Mouse (Mus musculus) granulocyte monocyte progenitor cell, adult 5-6 weeks (primary cell): Measurements from ENCODE around the gene Znrf4. TPM values are rescaled to one million over a fixed set of nuclear protein-coding genes. Genes with fewer than 3 reads are reported as not detected.
A peak's percentile ranks its signal among the peaks of the same experiment; 100 is the strongest.

Experiments
- ATAC-seq: replicated peaks from 2 replicates; pipeline ENCODE4 v1.8.0; 2016; ENCODE audit warnings: mild to moderate bottlenecking, moderate TSS enrichment, inconsistent platforms; ENCODE audit not compliant: poor library complexity, severe bottlenecking
- total RNA-seq, 2 experiments: library from RNA; stranded (forward) in 1 of 2; stranded (reverse) in 1 of 2; fragments of 200-712, 200-1000 nt in 1 of 2; fragments of >200 nt in 1 of 2; fragmentation: Nextera tagmentation in 1 of 2; gene quantifications; 2 replicates each; pipeline ENCODE4 v1.2.3; 2014 to 2017

Znrf4 gene
- total RNA-seq (2014; fragmentation: Nextera tagmentation) (not detected in 2 replicates), total RNA-seq (2017) (not detected in 2 replicates)

DNA sequence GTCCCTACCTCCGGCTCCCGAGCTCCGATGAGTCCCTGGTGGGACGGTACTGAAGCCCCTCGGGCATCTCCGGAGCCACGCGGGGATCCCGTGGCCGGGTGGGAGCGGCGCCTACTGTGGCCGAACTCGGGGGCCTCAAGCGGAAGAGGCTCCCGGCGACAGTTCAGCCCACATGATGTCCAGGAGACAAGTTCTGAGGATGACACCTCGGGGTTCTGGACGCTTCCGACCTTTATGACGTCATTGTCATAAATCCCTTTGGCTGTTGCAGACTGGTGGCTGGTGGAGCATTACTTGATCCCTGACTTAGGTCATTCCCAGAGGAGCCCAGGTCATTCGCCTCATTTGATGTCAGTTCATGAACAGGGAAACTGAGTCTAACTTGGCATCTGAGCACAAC lies at the start of gene Znrf4:
Gene Znrf4 (minus strand): TSS at position 122 of the 400 bp plus-strand sequence.
- ATAC-seq: no peak

DNA sequence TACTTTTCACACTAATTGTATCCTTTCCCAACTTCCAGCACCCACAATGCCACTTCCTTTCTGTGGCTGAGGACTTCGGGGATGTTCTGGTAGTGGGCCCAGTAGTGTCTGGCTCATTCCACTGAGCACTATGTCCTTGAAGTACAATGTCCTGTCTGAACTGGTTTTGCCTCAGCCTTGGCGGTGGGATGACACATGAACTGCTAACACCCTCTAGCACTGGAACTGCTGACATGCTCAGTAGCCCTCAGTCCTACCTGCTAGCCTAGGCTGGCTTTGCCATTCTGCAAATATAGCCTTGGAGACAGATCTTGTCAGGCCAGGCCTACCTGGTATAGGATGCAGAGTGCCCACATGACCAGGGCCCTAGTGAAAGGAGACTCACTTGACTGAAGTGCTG lies 49.6 kb upstream of the Znrf4 start:
- no peak for ATAC-seq

DNA sequence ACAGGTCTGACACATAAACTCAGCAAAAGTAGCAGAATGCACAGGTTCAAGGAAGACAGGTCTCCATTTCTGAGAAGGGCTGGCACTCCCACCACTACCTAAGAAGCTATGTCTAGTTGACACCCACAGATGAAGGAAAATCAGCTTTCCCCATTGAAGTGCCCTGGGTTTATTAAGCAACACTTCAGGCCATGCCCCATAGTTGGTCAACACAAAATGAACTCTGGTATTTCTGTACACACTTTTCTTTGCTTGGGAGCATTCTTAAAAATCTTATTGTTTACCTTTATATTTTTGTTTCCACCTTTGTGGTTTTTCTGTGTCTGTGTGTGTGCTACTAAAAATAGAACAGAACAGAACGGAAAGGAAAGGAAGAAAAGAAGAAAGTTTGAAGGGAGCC lies 47.9 kb upstream of the Znrf4 start:
- no peak for ATAC-seq

DNA sequence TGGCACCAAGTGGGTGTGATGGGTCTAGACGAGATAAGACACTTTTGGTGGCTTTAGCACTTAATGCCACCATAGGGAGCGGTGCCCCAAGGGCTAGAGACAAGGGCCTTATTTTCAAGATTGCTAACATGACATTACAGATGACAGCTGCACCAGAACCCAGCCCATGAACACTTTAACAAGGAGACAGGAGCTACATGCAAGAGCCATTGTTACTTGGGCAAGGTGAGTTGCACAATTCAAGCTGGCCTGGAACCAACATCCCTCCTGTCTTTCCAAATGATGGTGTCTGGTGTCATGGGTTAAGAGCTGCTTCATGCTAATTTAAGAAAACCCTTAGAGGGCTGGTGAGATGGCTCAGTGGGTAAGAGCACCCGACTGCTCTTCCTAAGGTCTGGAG lies 47.2 kb upstream of the Znrf4 start:
- ATAC-seq: peak; percentile 33; the same call in 1 of the 2 replicates

DNA sequence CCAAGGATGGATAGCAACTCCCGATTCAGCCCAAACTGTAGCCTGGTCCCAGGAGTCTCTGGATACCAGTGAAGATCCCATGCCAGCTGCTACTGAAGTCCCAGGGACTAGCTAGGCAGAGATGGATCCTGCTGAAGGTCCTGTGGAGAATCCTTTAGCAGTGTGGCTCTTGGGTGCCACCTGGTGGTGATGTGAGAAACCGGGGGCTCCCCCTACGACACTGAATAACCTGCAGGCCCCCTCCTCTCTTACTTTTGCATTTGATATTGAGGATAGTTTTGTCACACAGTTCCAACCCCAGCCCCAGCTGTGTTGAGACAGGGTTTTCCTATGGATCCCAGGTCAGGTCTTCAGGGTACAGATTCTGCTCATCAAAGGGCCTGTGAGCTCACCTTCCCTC lies 46.2 kb upstream of the Znrf4 start:
- ATAC-seq: peak; percentile 66

DNA sequence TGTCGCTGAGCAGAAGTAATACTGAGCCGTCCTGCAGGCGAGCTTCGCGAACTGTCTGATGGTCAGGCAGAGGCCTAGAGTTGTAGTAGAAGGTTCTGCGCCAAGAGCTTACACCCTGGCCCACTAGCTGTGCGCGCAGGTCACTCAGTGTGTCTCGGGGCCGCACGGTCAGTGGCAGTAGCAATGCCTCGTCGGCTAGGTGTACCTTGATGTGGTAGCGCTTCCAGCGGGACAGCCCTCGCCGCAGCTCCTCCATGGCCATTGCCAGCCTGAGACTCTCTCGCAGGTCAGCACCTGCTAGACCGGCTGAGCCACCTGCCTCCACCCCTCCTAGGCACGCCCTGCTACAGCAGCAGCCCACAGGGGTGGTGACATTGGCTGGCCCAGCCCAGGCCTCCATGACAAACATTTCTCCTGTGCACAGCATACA lies 41.9 kb upstream of the Znrf4 start, which contains the start of gene Gm20219:
Gene Gm20219 (minus strand): TSS at position 266 of the 430 bp plus-strand sequence.
- no peak for ATAC-seq

DNA sequence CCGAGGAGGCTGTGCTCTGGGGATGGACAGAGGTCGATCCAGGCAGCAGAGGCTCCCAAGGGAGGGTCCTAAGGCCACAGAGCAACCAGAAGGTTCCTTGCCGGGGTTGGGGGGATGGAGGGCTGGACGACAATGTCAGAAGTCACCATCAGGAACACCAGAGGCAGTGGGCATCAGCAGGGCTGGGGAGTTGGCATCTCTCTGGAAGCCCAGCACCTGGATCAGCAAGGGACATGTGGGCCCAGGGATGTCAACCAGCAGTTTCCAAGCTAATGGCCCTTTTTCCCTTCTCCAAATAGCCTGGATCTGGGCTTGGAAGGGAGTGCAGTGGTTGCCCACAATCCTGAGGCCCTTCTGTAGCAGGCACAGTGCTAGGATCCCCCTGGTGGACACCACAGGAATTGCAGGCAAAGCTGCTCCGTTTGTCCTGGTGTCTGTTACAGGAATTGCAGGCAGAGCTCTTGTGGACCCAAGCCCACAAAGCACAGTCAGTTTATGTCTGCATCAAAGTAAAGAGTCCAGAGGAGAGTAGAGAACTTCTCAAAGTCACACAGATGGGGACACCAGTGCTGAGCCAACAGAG lies 40.6 kb upstream of the Znrf4 start:
- ATAC-seq: peak; percentile 88

DNA sequence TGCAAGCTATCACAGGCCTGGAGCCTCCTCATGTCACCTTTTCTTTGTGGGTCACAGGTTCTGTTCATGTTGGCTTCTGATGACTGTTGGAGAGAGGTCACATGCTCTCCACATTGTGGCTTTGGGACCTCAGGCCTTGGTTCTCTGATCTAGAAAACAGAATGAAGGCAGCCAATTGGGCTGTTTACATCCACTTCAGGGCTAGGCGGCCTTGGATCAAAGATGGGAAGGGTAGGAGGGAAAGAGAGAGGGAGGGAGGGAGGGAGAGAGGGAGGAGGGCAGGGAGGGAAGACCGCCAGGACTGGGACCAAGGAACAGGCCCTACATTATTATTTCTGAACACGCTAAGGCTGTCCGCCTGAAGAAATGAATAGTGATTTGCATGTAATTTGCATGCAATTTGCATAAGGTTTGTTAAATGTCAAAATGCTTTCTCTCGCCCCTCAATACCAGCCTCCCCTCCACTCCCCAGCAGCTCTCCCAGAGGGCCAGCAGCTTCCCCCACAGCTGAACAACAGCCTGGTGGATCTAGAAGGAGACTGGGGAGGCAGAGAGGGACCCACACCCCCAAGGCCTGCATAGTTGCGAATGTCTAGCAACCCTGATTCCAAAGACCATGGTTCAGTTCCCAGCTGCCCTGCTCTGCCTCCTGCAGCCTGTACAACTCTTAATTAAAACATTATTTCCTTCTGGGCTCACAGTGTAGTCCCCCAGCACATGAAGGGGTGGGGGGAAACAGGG lies 39.8 kb upstream of the Znrf4 start:
- ATAC-seq: no peak

DNA sequence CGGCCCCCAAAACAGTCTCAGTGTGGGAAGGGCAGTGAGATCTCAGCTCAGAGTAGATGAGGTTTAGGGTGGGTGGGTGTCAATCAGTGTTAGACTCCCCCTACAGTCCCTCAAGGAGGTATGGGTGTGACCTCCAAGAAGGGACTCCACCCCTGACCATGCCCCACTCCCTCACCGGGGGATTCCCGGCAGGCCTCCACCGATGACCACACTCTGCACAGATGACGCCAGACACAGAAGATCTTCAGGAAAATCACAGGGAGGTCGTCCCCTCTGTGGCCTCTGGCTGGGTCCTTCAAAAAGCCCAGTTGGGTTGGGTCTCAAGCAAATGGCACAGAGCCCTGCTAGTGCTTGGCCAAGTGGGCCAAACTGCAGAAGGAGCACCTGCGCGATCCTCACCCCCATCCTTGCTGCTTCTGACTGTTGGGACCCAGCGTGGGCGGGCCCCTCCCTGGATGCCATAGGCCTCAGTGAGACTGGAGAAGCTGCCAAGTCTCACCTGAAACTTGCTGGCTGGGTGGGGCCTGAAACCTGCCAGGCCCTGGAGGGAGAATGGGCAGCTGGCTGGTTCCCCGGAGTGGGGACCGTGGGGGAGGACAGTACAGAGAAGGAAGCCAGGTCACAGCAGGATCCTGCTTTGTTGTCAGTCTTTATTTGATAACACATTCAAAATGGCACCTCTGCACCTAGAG lies 38.7 kb upstream of the Znrf4 start:
- ATAC-seq: no peak

DNA sequence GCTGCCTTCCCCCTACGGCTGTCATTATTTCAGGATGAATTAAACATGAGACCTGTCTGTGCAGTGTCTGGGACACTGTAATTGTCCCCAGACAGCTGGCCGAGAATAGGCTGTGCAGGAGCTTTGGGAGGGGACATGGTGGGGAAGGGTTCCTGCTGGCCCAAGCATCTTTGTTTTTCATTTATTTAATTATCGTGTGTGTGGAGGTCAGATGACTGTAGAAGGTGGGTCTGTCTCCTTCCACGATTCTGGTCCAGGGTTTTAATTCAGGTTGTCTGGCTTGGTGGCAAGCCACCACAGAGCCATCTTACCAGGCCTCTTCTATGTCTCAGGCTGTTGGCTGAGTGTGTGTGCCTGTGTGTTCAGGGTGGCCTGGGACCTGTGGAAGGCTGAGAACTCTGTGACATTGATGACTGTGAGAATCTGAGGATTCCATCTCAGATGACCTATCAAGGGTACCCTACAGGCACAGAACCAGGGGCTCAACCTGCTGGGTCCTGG lies 36.4 kb upstream of the Znrf4 start:
- ATAC-seq: no peak

DNA sequence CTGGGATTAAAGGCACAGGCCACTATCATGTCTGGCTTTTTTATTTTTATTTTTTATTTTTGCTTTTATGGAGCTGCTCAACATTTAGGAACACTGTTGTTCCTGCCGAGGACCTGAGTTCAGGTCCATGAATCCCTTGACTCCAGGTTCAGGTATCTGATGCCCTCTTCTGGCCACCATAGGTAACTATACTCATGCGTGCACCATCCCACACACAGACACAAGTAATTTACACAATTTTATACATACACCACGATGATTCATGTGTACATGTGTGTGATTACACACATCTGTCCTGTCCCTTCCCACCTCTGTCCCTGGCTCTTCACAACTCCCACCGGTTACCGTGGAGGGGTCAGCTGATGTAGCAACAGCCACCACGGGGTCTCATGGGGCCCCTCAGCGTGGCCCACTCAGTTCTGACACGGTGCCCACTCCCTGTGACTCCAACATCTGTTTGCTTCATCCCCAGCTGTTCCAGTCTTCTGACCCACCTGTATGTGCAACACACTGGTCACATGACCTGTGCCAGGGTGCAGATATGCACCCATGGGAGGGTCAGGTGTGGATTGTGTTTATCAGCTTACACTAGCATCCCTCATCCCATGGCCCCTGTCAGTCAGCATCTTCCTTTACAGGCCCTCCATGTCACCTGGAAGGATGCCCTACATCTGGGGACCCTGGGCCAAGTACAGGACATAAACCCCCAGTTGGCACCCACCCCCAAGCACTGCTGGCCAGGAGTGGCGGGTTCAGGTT lies 35.8 kb upstream of the Znrf4 start:
- no peak for ATAC-seq

DNA sequence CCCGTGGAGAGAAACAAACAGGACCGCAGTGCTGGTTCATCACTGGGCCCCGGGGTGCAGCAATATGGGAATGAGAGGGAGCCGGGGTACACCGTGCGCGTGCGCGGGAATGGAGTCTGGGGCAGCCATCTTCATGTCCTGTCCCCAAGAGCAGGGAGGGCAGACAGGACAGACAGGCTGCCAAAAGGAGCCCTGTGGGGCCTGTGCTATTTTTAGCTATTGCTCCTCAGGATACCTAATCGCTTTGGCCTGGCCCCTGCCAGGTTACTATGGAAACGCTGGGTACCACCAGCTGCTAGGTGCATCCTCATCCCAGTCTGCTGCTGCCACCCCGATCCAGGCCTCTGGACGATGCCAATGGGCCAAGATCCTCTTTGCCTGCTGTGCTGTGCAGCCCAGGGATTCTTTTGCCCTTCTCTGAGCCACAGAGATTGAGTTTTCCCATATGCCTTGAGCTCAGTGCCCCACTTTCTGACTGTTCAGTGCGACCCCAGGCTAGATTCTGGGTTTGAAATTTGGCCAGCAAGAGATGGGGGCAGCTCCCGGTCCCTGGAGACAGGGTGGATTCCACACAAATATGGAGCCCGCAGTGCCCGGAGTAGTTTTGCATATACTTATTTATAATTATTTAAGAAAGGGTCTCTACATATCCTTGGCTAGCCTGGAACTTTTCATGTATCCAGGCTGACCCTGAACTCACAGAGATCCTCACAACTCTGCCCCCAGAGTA lies 35.0 kb upstream of the Znrf4 start:
- ATAC-seq: no peak

DNA sequence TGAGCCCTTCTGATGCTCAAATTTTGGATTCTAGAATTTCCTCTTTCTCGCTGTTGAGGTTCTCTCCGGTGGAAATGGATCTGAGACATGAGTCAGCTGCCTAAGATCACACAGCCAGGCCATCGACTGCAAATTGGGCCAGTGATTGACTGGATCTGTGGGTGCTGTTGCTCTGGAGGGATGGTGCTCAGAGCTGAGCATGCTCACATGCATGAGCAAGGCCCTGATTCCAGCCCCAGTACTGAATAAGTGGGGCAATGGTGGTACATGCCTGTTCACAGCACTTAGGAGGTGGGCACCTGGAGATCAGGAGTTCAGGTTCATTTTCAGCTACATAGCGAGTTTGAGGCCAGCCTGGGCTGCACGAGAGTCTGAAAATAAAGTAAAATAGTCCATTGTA lies 34.3 kb upstream of the Znrf4 start:
- ATAC-seq: no peak

DNA sequence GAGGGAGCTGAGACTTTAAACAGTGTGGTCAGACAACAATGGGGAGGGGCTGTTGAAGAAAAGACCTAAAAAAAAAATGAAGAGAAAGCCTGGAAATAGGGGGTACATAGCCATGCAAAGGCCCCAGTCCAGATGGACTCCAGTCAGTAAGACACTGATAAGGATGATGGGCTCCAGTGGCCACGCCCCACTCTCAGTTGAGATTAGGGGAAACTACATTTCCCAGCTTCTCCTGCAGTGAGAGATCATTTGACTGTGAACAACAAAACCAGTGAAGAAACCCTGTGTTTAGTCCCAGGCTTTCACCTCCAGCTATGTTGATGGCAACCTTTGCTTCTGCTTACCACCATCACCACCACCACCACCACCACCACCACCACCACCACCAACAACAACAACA lies 33.7 kb upstream of the Znrf4 start:
- ATAC-seq: no peak

DNA sequence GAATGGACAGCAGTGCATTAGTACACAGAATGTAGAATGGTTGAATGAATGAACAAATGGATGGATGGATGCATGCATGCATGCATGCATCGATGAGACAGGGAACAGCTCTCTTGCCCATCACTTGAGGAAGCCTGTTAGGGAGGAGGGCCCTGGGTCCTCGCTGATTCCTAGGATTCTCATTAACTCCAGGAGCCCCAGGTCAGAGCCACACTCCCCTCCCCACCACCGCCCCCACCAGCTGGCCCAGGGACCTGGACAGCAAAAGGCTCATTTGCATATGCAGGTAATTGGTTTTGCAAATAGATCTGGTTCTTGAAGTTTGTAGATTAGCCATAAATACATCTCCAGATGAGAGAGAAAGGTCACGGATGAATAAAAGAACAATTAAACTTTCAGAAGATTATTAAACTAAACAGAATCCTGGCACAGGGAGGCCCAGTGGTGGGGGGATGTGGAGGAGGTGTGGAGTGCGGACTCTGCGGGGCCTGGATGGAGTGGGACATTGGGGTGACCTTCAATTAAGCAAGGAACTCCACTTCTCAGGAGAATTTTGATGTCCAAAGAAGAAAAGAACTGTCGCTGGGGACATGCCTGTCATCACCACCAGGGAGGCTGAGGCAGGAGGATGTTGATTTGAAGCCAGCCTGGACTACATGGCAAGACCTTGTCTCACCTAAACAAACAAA lies 32.6 kb upstream of the Znrf4 start:
- no peak for ATAC-seq

DNA sequence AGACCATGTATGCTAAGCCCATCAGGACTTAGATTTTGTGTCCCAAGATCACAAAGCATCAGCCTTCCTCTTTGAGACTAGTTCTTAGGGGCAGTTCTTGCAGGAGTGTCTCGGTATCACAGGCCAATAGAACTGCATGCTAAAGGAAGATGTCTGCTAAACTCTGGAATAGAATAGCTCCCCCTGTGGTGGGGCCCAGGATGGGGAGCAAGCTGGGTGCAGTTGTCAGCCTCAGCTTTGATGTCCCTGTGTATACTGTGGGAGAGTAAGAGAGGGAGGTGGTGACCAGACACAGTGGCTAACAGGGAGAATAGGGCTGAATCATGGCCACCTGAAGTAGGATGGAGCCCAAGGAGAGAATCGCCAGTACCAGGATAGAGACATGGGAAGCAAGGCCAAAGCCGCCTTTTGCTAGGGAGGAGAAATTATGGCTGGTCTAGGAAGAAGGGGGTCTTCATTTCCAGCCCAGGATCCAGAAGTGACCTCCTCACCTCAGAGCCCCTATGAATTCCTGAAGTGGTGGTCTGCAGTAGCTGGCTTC lies 31.5 kb upstream of the Znrf4 start:
- ATAC-seq: no peak; the same call in 1 of the 2 replicates

DNA sequence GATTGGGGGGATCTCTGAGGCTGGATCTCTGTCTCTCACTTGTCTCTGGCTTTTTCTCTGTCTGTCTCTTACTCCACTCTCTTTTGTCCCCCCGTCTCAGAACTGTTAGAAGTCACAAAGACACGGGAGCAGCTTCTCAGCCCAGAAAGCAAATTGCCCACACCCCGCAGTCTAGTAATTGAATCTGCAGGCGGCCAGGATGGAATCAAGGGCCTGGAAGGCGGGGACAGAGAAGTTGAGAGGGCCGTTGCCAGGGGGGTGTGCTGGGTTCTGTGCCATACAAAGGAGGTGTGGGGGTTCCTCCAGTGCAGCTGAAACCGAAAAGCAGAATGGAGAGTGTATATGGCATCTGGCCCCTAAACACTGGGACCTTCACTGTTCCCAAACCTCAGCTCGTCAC lies 30.5 kb upstream of the Znrf4 start:
- no peak for ATAC-seq

DNA sequence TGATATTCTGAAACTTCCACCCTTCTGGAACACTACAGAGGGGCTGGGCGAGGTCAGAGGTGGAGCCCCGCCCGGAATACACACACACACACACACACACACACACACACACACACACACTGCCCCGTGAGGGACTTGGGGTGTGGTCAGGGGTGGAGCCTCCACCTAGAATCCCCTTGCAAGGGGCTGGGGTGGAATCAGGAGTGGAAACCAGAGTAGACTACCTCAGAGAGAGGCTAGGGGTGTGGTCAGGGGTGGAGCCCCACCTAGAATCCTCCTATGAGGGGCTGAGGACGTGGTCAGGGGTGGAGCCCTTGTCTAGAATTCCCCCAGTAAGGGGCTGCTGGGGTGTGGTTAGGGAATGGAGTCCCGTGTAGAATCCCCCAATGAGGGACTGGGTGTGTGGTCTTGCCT lies 28.3 kb upstream of the Znrf4 start:
- peak; percentile 44 for ATAC-seq

DNA sequence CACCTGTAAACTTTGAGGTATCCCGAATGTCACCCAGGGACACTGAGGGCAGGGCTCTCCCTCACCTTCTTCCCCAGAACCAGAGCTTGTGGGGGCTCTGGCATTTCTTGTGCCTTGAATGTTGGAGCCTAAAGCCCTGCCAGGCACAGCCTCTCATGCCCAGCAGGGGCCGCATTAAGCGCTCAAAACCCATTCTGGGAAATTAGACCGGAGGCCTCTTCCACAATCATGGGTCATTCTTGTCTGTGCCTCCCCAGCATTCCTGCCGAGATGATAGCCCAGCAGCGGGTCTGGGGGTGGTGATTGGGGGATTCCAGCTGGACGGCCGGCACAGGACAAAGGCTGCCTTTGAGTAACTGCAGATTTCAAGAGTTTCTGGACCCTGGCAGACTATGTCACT lies 25.7 kb upstream of the Znrf4 start:
- no peak for ATAC-seq
